Mouse (Mus musculus): ENCODE measurements at regions not wholly inside any gene's neighbourhood (a gene's known extent, or its start where the extent isn't known, plus 50 kb on each side); places are given as distances from the start of the nearest gene placed in this dataset.

- TF ChIP-seq EP300 (IDR thresholded peaks at IDR 0.05; ENCODE audit: low read depth) (no peak), CTCF (IDR thresholded peaks at IDR 0.05; ENCODE audit: low read depth) (no peak)
These were observed 175.9 kb upstream of the Kit start for GRCm38 (mm10) chr5:75398820-75399219.
